Mouse (Mus musculus) kidney, adult 9 months (tissue): ENCODE data around the gene Fbxo2.
A peak's percentile ranks its signal among the peaks of the same experiment; 100 is the strongest.
"Not testable (repeated sequence)": the region's sequence is repeated elsewhere in the genome, so short reads cannot be mapped to it uniquely, and the experiment has no call there.

ENCODE experiments used
- DNase-seq: peaks from one replicate; pipeline ENCODE4 v3.0.0; 2022

The Fbxo2 gene

GRCm38 (mm10) chr4:148160436-148161390 lies at the start of gene Fbxo2, which contains the start of gene Fbxo44:
TSS of gene Fbxo2 (plus strand) at chr4:148160621.
TSS of gene Fbxo44 (minus strand) at chr4:148160482.
- DNase-seq, result peak; percentile 40

GRCm38 (mm10) chr4:148112519-148112918 lies 47.9 kb upstream of the Fbxo2 start:
- no peak for DNase-seq

GRCm38 (mm10) chr4:148114758-148115391 lies 45.5 kb upstream of the Fbxo2 start:
- DNase-seq, result peak; percentile 82

GRCm38 (mm10) chr4:148115467-148115866 lies 45.0 kb upstream of the Fbxo2 start:
- DNase-seq, result peak; percentile 59

GRCm38 (mm10) chr4:148116657-148117056 lies 43.8 kb upstream of the Fbxo2 start:
- DNase-seq, result no peak

GRCm38 (mm10) chr4:148117392-148117791 lies 43.0 kb upstream of the Fbxo2 start:
- DNase-seq, result no peak

GRCm38 (mm10) chr4:148119578-148119977 lies 40.8 kb upstream of the Fbxo2 start:
- not testable (repeated sequence) for DNase-seq

- DNase-seq, result no peak
Observed at GRCm38 (mm10) chr4:148120555-148120954, 39.9 kb upstream of the Fbxo2 start.

- DNase-seq, result no peak
Observed at GRCm38 (mm10) chr4:148121362-148121761, 39.1 kb upstream of the Fbxo2 start.

- DNase-seq, result no peak
Observed at GRCm38 (mm10) chr4:148121982-148122693, 38.3 kb upstream of the Fbxo2 start.

- no peak for DNase-seq
Observed at GRCm38 (mm10) chr4:148122694-148123066, 37.7 kb upstream of the Fbxo2 start.

GRCm38 (mm10) chr4:148128241-148128640 lies 32.2 kb upstream of the Fbxo2 start:
- DNase-seq, result no peak

- DNase-seq, result no peak
Observed at GRCm38 (mm10) chr4:148128672-148129071, 31.7 kb upstream of the Fbxo2 start.

- no peak for DNase-seq
Observed at GRCm38 (mm10) chr4:148130133-148130532, 30.3 kb upstream of the Fbxo2 start, which contains the start of gene Mad2l2. TSS of gene Mad2l2 (plus strand) at chr4:148130384.

GRCm38 (mm10) chr4:148130561-148131413 lies 29.6 kb upstream of the Fbxo2 start, which contains the start of gene Draxin:
TSS of gene Draxin (minus strand) at chr4:148130698.
- DNase-seq, result peak; percentile 35

- DNase-seq, result no peak
Observed at GRCm38 (mm10) chr4:148131497-148132081, 28.8 kb upstream of the Fbxo2 start.

GRCm38 (mm10) chr4:148134988-148135387 lies 25.4 kb upstream of the Fbxo2 start:
- DNase-seq, result no peak

- no peak for DNase-seq
Observed at GRCm38 (mm10) chr4:148137503-148137902, 22.9 kb upstream of the Fbxo2 start.

GRCm38 (mm10) chr4:148139767-148140097 lies 20.7 kb upstream of the Fbxo2 start:
- DNase-seq, result no peak

- DNase-seq, result peak; percentile 97
Observed at GRCm38 (mm10) chr4:148140098-148141011, 20.1 kb upstream of the Fbxo2 start.

GRCm38 (mm10) chr4:148143721-148144120 lies 16.7 kb upstream of the Fbxo2 start:
- no peak for DNase-seq
